Mouse (Mus musculus) liver, adult 2 months (tissue): ENCODE measurements around the gene Cmip. TPM values are rescaled to one million over a fixed set of nuclear protein-coding genes. Genes with fewer than 3 reads are reported as not detected.

Experiments used
- DNase-seq: peaks from one replicate; pipeline ENCODE4 v3.0.0-alpha.2; 2011; ENCODE audit warnings: low read depth, low spot score; ENCODE audit errors: extremely low read depth
- H3K27ac ChIP-seq: fragments of 200-500 bp; replicated peaks from 2 replicates; pipeline ENCODE4 v1.5.1; 2012; ENCODE audit warnings: low read depth, mild to moderate bottlenecking, control low read depth, inconsistent platforms, low read length; ENCODE audit not compliant: insufficient read depth
- H3K27me3 ChIP-seq: fragments of 200-500 bp; 2 replicates; pipeline ENCODE4 v1.6.1; 2012; ENCODE audit warnings: mild to moderate bottlenecking, moderate library complexity, low read length, inconsistent platforms; ENCODE audit not compliant: control insufficient read depth, insufficient read depth
- H3K36me3 ChIP-seq: fragments of 200-500 bp; 2 replicates; pipeline ENCODE4 v1.6.1; 2012; ENCODE audit warnings: low read length, inconsistent platforms; ENCODE audit not compliant: control insufficient read depth, insufficient read depth
- H3K4me1 ChIP-seq: fragments of 200-500 bp; 2 replicates; pipeline ENCODE4 v1.6.1; 2011; ENCODE audit warnings: low read length; ENCODE audit not compliant: control insufficient read depth, insufficient read depth
- H3K4me3 ChIP-seq: fragments of 200-500 bp; 2 replicates; pipeline ENCODE4 v1.5.1; 2011; ENCODE audit warnings: low read depth, mild to moderate bottlenecking, control low read depth, low read length, moderate library complexity; ENCODE audit not compliant: insufficient read depth
- H3K79me2 ChIP-seq: fragments of 200-500 bp; 2 replicates; pipeline ENCODE4 v1.6.1; 2012; ENCODE audit warnings: inconsistent platforms, mild to moderate bottlenecking, low read length, moderate library complexity; ENCODE audit not compliant: control insufficient read depth, insufficient read depth
- H3K9ac ChIP-seq: fragments of 200-500 bp; 2 replicates; pipeline ENCODE4 v1.6.1; 2012; ENCODE audit warnings: low read depth, mild to moderate bottlenecking, control low read depth, inconsistent platforms, low read length
- CTCF ChIP-seq: fragments of 200-500 bp; IDR thresholded peaks from 2 replicates; pipeline ENCODE4 v1.5.1; 2011; ENCODE audit warnings: low read depth, low read length, control low read depth
- POLR2A ChIP-seq: fragments of 200-500 bp; IDR thresholded peaks from 2 replicates; pipeline ENCODE4 v1.6.1; 2011; ENCODE audit warnings: low read length, control low read depth; ENCODE audit not compliant: insufficient read depth; ENCODE audit errors: extremely low read depth
- WGBS: fragments of 180-500 bp; shearing (Covaris S2); methylation state at CpG from one replicate; pipeline ENCODE4 v1.1.7; 2018; 5-methylcytosine and 5-hydroxymethylcytosine counted together
- polyA plus RNA-seq: library from polyadenylated mRNA; depleted of rRNA; stranded (reverse); fragments of >200 nt; gene quantifications from 2 replicates; pipeline ENCODE4 v1.2.3, GENCODE M21; 2012
- total RNA-seq: library from RNA; depleted of rRNA; stranded (reverse); fragments of >200 nt; gene quantifications from 2 replicates; pipeline ENCODE4 v1.2.3, GENCODE M21; 2014

The Cmip gene
- total and polyA plus RNA-seq, 2 experiments: 8.8 to 21.0 TPM

GRCm38 (mm10) chr8:117324821-117325220 lies 68.0 kb downstream of the Cmip start:
- Histone ChIP-seq H3K27me3 (no peaks in the 10 kb centered on the region), H3K36me3 (no peaks in the 10 kb centered on the region), H3K4me3 (no peak overlapping the region), H3K27ac (no peak overlapping the region), H3K9ac (no peak overlapping the region), H3K79me2 (peaks cover 39% of the 10 kb centered on the region; the same call in 1 of the 2 replicates), H3K4me1 (peaks cover 34% of the 10 kb centered on the region)
- DNase-seq: peak; percentile 70
- TF ChIP-seq CTCF (no peak), POLR2A (no peak)
- WGBS: 58% methylated on average over 9 of the region's 9 CpGs

- Histone ChIP-seq H3K27ac (no peak overlapping the region; the same call in 1 of the 2 replicates), H3K4me3 (no peak overlapping the region), H3K27me3 (no peaks in the 10 kb centered on the region), H3K4me1 (peaks cover 26% of the 10 kb centered on the region), H3K9ac (no peak overlapping the region), H3K36me3 (no peaks in the 10 kb centered on the region), H3K79me2 (peaks cover 48% of the 10 kb centered on the region; the same call in 1 of the 2 replicates)
- TF ChIP-seq CTCF (no peak), POLR2A (no peak)
- no peak for DNase-seq
- 83% methylated on average over 5 of the region's 5 CpGs for WGBS
These were observed 69.9 kb downstream of the Cmip start for GRCm38 (mm10) chr8:117326735-117327134.

- H3K9ac ChIP-seq: no peak overlapping the region
- 15% methylated on average over 7 of the region's 7 CpGs for WGBS
These were observed 70.5 kb downstream of the Cmip start for GRCm38 (mm10) chr8:117327385-117327837.

GRCm38 (mm10) chr8:117328758-117329157 lies 71.9 kb downstream of the Cmip start:
- H3K4me1 ChIP-seq: peaks cover 37% of the 10 kb centered on the region
- H3K27me3 ChIP-seq: no peaks in the 10 kb centered on the region
- H3K79me2 ChIP-seq: peaks cover 44% of the 10 kb centered on the region; the same call in 1 of the 2 replicates
- peak; percentile 87 for DNase-seq
- H3K36me3 ChIP-seq: no peaks in the 10 kb centered on the region
- WGBS: 38% methylated on average over 9 of the region's 9 CpGs
- H3K4me3 ChIP-seq: no peak overlapping the region
- no peak for TF ChIP-seq CTCF
- no peak for TF ChIP-seq POLR2A
- H3K27ac ChIP-seq: peak overlapping the region; percentile 20
- no peak overlapping the region for H3K9ac ChIP-seq

More at GRCm38 (mm10) chr8:117327385-117327837, 70.5 kb downstream of the Cmip start:
- no peaks in the 10 kb centered on the region for H3K27me3 ChIP-seq
- TF ChIP-seq POLR2A (no peak), CTCF (no peak)
- peak; percentile 88 for DNase-seq
- peaks cover 26% of the 10 kb centered on the region for H3K4me1 ChIP-seq
- H3K79me2 ChIP-seq: peaks cover 49% of the 10 kb centered on the region; the same call in 1 of the 2 replicates
- peak overlapping the region; percentile 47 for H3K27ac ChIP-seq
- no peaks in the 10 kb centered on the region for H3K36me3 ChIP-seq
- no peak overlapping the region for H3K4me3 ChIP-seq

GRCm38 (mm10) chr8:117329167-117329566 lies 72.3 kb downstream of the Cmip start:
- Histone ChIP-seq H3K36me3 (no peaks in the 10 kb centered on the region), H3K27me3 (no peaks in the 10 kb centered on the region), H3K4me3 (no peak overlapping the region), H3K79me2 (peaks cover 41% of the 10 kb centered on the region; the same call in 1 of the 2 replicates), H3K27ac (peak overlapping the region; percentile 20), H3K4me1 (peaks cover 40% of the 10 kb centered on the region), H3K9ac (no peak overlapping the region)
- TF ChIP-seq POLR2A: no peak
- no peak for TF ChIP-seq CTCF
- peak; percentile 65 for DNase-seq
- 42% methylated on average over 9 of the region's 9 CpGs for WGBS

- WGBS: 57% methylated on average over 2 of the region's 2 CpGs
- H3K9ac ChIP-seq: no peak overlapping the region
- peaks cover 40% of the 10 kb centered on the region for H3K4me1 ChIP-seq
- H3K36me3 ChIP-seq: no peaks in the 10 kb centered on the region
- H3K27me3 ChIP-seq: no peaks in the 10 kb centered on the region
- H3K27ac ChIP-seq: no peak overlapping the region
- H3K79me2 ChIP-seq: peaks cover 34% of the 10 kb centered on the region; the same call in 1 of the 2 replicates
- TF ChIP-seq CTCF: no peak
- TF ChIP-seq POLR2A: no peak
- no peak for DNase-seq
- no peak overlapping the region for H3K4me3 ChIP-seq
These were observed 73.0 kb downstream of the Cmip start for GRCm38 (mm10) chr8:117329903-117330302.
